Mouse (Mus musculus): ENCODE data around the gene Nipsnap3a.

DNA sequence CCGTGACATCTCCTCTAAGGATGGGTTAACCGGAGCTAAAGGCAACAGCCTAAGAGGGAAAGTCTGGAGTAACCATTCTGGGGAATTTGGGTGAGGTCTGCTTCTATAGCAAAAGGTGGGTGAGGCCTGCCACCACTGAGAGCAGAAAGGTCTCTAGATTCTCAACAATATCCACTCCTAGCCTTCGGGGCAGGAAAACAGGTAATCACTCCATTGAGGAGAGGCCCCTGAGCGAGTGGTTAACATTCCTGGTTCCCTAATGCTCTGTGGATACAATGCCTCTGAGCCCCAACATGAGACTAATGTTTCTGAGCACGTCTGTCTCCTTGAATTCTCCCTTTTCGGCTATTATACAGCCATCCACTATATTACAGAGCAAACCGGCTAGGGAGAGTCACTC is 25.3 kb downstream of the Nipsnap3a start:
- TF ChIP-seq CTCF (IDR thresholded peaks at IDR 0.05; ENCODE audit: low read depth, low read length), result no peak
- no peak for TF ChIP-seq TAL1 (conservative IDR thresholded peaks at IDR 0.05; ENCODE audit: low read depth, low read length)

Data from G1E (cell line).